Mouse (Mus musculus) olfactory bulb, adult 2 months (tissue): Measurements from ENCODE around the gene Vdr.

Experiments used
- CTCF ChIP-seq: fragments of 200-500 bp; IDR thresholded peaks from 2 replicates; pipeline ENCODE4 v1.5.1; 2012; ENCODE audit warnings: low read depth, mild to moderate bottlenecking, low read length, moderate library complexity; ENCODE audit not compliant: insufficient read depth
- POLR2A ChIP-seq: fragments of 200-500 bp; IDR thresholded peaks from 2 replicates; pipeline ENCODE4 v1.6.1; 2012; ENCODE audit warnings: mild to moderate bottlenecking, low read depth, low read length, moderate library complexity; ENCODE audit not compliant: insufficient read depth

GRCm38 (mm10) chr15:97873717-97874116, 36.7 kb downstream of the Vdr start:
- no peak for TF ChIP-seq CTCF
- no peak for TF ChIP-seq POLR2A
